Mouse (Mus musculus): Measurements from ENCODE around the gene Paxx. TPM values are rescaled to one million over a fixed set of nuclear protein-coding genes. Genes with fewer than 3 reads are reported as not detected.

Gene Paxx
- total RNA-seq, 2 experiments from 2014 or later = 38.6 to 54.5 TPM

GRCm38 (mm10) chr2:25484901-25485647 lies 24.2 kb upstream of the Paxx start:
- no peak for DNase-seq (ENCODE audit: low spot score in 2 of 2)

GRCm38 (mm10) chr2:25482969-25483368 lies 22.1 kb upstream of the Paxx start:
- DNase-seq (ENCODE audit: low spot score in 2 of 2) = peak in 1 of 2 experiments; percentile 48

DNA sequence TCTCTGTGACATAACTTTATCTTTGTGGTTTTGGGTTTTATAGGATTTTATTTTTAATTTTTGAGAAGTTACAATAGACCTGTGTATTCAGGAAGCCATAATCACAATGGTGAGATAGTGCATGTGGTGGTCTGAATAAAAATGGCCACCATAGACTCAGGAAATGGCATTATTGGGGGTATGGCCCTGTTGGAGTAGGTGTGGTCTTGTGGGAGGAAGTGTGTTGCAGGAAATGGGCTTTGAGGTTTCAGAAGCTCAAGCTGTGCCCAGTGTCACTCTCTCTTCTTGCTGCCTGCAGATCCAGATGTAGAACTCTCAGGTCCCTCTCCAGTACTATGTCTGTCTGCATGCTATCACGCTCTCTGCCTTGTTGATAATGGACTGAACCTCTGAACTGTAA lies 19.6 kb upstream of the Paxx start:
- no peak for DNase-seq (ENCODE audit: low spot score in 2 of 2)

DNA sequence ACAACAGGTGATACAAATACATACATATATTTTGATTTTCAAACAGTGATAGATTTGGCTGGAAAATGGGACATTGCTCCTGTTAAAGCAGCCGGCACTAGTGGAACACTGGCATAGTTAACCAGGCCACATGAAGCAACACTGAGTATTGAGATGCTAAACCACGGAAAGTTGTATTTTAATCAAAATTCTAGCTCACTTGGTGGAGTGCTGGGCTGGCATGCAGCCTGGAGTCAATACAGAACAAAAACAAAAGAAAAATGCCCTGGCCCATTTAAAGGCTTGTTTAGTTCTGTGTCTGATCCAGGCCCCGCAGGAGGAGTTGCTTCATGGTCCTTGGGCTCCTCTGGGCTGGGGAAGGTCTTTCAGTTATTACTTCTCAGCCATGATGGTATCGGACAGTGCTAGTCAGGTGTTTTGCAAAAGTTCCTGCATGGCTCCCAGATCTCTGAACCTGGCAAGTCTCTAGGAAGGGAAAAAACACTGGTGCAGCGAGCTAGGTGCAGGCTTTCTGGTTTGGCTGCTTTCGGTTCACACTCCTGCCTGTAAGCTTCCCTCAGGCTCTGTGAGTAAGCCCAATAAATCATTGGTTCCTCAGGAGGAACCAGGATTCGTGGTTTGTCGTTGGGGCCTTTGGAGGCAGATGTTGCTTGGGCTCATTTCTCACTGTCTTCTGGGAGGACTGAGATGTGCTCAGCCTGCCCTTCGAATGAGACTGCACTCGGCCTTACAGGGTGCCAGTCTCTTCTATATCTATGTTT lies 18.8 kb upstream of the Paxx start:
- DNase-seq (ENCODE audit: low spot score in 2 of 2) = no peak

- no peak for DNase-seq (ENCODE audit: low spot score in 2 of 2)
These were observed 17.2 kb upstream of the Paxx start for GRCm38 (mm10) chr2:25477967-25478675.

DNA sequence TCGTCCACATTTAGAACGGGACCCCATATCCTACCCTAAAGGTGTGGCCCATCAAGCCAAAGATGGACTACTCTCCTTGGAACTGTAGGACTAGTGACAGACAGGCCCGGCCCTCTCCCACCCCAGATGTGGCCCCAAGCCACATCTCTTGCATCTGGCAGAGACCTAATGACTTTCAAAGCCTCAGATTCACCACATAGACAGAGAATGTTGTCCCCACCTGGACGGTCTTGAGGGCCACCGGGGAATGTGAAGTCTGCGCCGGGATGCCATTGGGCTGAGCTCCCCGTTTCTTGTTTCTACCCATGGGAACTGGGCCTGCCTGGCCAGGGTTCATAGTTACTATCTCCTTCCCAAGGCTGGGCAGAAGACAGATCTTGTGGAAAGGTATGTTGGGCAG lies 16.6 kb upstream of the Paxx start:
- no peak for DNase-seq (ENCODE audit: low spot score in 2 of 2)

DNA sequence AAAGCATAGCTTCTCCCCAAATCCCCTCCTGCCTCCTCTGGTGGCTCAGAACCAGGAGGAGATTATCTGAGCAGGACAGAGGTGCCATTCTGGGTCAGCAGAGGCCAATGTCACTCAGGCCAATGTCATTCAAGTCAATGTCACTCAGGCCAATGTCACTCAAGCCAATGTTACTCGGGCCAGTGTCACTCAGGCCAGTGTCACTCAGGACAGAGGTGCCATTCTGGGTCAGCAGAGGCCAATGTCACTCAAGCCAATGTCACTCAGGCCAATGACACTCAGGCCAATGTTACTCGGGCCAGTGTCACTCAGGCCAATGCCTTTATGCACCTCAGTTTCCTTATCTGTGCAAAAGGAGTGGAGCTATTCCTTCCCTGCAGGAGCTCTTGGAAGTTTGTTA lies 11.7 kb upstream of the Paxx start:
- DNase-seq (ENCODE audit: low spot score in 2 of 2) = no peak

GRCm38 (mm10) chr2:25469969-25470368 lies 9.1 kb upstream of the Paxx start, which contains the start of gene Ptgds:
Gene Ptgds (minus strand): TSS chr2:25470046.
- no peak for DNase-seq (ENCODE audit: low spot score in 2 of 2)

GRCm38 (mm10) chr2:25468962-25469915 lies 8.3 kb upstream of the Paxx start:
- no peak for DNase-seq (ENCODE audit: low spot score in 2 of 2)

- no peak for DNase-seq (ENCODE audit: low spot score in 2 of 2)
These were observed 6.9 kb upstream of the Paxx start for GRCm38 (mm10) chr2:25467606-25468303.

DNA sequence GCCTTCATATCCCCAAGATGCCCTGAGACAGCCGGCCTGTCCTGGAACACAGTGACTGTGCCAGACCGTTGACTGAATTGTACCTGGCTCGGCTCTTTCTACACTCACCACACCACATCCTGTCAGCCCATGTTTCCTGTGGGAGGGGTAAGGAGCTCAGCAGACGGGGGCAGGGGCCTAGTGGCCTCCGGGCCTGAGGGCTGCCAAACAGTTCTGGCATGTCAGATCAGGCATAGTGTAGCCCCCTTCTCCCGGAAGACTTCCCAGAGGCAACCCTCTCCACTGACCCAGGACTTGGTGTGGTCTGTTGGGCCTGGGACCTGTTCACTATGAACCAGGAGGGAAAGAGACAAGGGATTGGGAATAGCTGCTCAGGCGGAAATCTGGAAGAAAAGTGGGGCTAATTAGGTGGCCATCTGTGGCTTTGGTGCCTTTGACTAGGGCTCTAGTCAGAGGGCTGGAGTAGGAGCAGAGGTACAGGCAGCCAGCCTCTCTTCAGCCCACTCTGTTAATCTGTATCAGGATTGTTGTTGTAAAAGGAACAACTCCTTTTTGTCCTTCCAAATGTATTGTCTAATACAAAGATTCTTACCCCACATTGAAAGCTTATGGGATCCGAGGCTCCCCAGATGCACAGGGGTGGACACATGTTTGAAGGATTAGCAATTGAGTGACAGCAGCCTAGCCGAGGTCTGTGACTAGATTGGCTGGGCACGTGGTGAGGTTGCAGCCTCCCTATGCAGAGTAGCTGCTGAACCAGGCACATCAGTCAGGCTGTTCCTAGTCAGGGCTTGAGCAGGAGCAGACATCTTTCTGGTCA lies 5.1 kb upstream of the Paxx start:
- no peak for DNase-seq (ENCODE audit: low spot score in 2 of 2)

- DNase-seq (ENCODE audit: low spot score in 2 of 2) = no peak
These were observed 4.4 kb upstream of the Paxx start for GRCm38 (mm10) chr2:25465256-25465655.

- no peak for DNase-seq (ENCODE audit: low spot score in 2 of 2)
These were observed 2.7 kb upstream of the Paxx start for GRCm38 (mm10) chr2:25463630-25464029.

GRCm38 (mm10) chr2:25461407-25461806 lies 513 bp upstream of the Paxx start:
- DNase-seq (ENCODE audit: low spot score in 2 of 2) = no peak

DNA sequence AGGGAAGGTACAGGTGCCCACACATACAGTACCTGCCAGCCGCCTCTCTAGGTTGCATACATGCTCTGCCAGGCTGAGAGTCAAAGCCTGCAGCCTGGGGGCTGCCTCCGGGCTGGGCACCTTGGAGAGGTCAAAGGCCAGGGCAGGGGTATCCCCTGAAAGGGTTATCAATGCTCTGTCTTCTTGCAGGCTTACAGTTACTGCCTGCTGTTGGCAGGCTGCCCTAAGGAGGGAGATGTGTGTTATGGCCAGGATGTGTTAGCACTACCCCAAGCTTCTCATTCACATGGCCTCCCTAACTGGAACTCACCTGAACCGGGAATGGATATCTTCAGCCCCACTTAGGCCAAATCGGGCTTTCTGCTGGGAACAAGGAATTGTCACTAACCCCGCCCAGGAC lies 759 bp downstream of the Paxx start:
- DNase-seq (ENCODE audit: low spot score in 2 of 2) = peak in 1 of 2 experiments; percentile 26

DNA sequence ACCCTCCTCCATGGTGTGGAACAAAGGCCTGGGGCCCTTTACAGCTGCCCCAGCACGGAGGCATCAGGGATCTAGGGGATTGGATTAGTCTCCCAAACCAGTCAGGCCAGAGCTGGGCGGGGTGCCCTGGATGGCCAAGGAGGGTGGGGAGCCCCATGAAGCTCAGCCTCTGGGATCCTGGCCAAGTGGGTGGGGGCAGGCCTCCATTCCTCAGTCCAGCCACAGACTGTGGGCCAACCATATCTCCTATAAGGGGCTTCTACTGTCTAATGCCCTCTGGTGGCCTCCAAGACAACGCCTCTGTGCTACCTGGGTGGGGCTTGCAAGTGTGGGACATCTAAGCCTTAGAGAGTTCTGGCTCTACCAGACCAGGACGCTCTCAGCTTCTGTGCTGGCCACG lies 2.0 kb downstream of the Paxx start:
- DNase-seq (ENCODE audit: low spot score in 2 of 2) = no peak

DNA sequence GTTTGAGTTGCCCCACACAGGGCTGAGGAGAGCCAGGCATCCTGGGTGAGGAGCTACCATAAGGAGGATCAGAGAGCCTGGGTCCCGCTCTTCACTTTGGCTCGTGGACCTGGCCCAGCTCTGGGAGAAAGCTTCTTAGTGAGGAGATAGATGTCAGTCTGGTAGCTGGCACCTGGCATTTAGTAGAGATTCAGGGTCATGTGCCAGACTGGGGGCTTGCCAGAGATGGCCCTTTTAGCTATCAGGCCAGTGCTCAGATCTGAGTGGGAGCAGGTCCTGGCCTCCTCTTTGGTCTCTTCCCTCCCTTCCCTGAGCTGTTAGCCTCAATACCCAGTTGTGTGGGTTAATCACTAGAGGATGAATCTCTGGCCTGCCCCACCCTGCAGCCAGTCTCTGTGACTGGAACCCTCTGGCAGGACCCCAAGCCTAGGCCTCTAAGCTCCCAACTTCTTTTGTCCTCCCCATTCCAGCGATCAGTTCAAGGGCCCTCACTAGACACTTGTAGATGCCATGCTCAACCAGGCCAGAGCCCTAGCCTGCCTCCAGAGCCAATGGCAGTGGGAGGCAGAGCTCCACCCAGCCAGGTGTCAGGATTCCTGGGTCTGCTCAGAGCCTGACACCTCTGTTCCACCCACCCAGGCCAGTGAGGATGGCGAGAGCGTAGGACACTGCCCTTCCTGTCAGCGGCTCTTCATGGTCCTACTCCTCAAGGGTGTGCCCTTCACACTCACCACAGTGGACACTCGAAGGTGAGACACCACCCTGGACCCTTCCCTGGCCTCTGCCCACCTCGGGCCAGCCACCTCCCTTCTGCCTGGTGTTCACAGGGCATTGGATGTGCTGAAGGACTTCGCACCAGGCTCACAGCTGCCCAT lies 3.6 kb downstream of the Paxx start:
- DNase-seq (ENCODE audit: low spot score in 2 of 2) = no peak

All from adrenal gland, adult 18-20 months (tissue).